Mouse (Mus musculus): ENCODE data around the gene Cox6b2.
A peak's percentile ranks its signal among the peaks of the same experiment; 100 is the strongest.

Cox6b2 gene

DNA sequence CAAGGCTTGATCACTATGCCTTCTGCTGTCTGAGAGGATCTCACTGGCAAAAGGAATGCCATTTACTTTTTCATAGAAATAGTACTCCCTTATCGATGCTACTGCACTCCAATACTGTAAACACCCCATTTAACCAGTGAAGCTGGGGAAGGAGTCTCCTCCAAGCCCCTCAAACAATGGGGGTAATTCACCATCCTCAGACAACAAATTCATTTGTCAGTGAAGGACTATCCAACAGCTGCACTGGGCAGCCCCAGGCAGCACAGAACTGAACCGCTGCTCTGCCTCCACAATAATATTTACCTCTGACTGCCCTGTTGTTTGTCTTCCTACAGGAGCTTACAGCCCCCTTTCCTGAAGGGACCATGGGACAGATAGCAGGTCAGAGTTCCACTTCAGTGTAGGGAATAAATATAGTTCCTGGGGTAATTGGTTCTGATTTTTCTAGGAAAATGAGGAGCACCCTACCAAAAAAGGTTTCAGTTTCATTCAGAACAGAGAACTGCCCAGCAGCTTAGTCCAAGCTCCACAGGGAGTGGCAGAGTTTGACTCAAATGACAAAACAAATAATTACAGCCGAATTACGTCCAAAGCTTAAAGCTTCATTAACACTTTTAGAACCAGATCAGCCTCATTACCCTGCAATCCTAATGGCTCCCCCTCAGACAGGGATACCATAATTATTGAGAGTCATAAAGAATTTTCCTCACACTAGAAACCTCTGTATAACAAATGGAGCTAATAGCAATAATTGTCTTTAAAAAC lies 12.2 kb upstream of the Cox6b2 start:
- DNase-seq (ENCODE audit: low spot score in 2 of 2), result no peak

DNA sequence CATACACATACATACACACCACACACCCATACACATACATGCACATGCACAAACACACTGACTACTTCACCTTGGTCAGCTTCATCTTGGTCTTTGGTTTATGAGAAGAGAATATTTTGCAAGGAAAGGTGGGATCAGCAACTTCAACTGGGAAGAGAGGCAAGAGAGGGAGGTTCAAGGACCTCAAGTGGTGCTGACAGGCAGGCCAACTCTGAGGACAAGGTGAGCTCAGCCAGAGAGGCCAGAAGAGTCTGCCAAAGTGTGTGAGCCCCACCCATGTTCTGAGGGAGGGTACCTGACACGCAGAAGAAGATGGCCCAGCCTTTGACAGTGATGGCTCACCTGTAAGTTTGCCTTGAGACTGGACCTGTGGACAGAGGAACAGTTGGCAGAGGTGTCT lies 6.8 kb upstream of the Cox6b2 start:
- no peak for DNase-seq (ENCODE audit: low spot score in 2 of 2)

DNA sequence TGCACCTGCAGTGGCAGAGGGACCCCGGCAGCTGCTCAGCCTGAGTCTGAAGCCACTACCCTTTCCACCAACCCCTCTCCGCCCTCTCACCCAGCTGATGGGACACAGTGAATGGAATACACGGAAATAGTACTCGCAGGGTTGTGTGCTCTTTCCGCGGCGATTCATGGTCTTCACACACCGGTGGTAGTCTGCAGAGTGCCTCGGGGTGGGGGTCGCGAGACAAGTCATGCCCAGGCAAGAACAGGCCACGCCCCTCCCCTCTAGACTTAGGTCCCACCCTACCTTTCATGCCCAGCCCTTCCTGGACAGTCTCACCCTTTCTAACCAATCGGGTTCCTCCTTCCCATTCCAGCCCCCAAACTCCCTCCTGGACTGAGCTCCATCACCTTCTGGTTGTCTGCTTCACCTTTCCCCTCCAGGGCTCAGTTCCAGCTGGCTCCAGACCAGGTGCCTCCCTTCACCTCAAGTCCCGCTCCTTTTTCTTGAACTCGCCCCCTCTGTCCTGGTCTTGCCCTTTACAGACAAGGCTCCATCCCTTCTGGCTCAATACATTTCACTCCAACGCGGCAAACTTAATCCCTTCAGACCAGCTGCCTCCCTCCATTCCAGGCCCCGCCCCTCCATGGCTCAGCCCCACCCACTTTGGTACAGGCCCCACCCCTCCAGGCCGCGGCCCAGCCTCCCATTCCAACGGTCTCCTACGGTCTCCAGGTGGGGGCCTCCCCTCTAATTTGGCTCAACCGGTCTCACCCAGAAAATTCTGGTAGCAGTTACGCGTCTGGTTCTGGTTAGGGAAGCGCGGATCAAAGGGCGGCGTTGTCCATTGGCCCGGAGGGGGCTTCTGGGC lies 698 bp downstream of the Cox6b2 start:
- peak; percentile 18 to 19 for DNase-seq (ENCODE audit: low spot score in 2 of 2)

DNA sequence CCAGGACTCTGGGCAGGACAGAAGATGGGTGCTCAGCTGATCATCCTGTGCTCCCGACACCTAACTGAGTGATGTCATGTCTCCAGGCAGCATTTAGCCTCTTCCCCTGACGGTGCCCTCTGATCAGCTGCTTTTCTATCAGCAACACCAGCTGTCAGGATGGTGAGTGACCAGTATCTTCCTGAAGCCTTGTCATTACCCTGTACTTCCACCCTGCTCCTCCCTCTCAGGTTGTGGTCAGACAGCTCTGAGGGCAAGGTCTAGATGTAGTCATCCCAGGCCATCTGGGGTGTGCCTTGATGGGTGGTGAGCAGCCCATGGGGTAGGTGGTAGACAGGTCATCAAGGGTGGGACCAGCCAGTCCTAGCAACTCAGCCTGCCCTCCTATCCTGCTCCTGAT lies 3.7 kb downstream of the Cox6b2 start:
- DNase-seq (ENCODE audit: low spot score in 2 of 2), result no peak

DNA sequence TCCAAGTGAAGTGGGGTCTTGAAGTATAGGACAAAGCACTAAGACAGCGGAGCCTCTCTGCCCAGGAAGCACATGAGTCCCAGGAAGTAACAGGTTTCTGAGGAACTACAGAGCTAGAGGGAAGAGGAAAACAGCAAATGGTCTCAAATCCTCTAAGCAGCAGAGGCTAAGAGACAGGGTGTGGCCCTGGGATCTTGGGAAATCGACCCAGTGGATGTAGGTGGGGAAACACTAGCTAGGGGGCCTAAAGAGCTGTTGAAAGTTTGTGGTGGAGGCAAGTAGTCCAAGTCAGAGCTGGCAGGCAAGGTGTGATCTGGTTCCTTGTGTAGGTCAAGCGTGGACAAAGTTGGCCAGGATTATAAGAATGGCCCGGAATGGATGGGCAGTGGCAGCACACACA lies 4.6 kb downstream of the Cox6b2 start:
- no peak for DNase-seq (ENCODE audit: low spot score in 2 of 2)

DNA sequence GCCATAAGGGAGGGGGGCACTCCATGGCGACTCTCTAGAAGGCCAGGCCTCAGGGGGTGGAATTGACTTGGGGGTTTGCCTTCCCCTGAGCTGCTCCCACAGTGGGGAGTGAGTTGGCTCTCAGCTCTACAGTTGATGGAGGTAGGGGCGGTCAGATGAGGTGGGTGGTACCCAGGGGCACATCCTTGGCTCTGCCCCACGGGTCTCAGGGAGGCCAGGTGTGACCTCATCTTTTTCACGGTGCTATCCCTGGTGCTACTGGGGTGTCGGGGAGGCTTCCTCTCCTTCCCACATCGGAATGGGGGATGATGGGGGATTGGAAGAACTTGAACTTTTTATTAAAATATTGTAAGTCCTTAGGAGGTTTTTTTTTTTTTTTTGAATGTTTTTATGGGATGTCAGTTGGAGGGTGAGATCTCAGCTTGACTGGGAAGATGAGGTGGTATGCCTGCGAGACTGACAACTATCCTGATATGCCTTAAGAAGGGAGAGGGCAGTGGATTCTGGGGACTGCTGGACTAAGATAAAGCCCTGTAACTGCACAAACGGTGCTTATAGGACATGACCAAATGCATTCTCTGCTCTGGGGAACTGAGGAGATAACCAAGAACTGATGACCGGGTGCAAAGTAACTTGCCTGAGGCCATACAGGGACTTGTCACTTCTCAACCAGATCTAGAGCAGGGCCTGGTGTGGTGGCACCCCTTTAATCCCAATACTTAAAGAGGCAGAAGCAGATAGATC lies 5.6 kb downstream of the Cox6b2 start:
- DNase-seq (ENCODE audit: low spot score in 2 of 2), result no peak

DNA sequence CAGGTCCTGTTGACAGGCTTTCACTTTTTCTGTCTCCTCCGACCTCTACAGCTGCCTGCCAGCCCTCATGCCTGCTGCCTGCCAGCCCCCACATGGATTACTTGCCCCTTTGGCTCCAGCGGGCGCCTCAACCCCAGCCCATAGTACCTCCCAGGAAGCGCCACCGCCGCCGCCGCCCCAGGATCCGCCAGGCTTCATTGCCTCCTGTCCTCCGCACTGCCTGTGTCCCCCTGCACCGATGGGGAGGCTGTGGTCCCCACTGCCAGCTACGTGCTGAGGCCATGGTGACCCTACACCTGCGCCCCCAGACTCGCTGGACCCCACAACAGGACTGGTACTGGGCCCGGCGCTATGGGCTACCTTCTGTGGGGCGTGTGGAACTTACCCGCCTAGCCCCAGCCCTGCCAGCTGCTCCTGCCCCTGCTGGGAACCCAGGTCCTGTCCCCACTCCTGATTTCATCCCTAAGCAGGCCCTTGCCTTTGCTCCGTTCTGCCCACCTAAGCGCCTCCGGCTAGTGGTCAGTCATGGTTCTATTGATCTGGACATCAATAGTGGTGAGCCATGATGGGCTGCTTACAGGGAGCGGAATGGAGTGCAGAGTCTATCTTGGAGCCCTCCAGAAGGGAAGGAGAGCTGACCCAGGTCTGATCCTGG lies 6.4 kb downstream of the Cox6b2 start:
- DNase-seq (ENCODE audit: low spot score in 2 of 2), result no peak

DNA sequence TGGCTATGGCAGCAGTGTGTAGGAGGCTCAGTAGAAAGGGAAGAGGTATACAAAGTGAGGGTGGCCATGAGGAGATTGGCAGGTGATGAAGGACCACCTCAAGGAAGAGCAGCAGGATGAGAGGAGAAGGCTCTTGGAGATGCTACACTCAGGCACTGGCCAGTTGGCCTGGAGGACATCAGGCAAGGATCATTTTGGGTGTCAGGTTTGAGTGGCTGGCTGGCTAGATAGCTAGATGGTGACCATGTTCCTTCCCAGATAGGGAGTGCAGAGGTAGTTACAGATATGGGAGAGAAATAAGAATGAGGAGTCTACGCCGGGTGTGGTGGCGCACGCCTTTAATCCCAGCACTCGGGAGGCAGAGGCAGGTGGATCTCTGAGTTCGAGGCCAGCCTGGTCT lies 8.0 kb downstream of the Cox6b2 start:
- no peak for DNase-seq (ENCODE audit: low spot score in 2 of 2)

DNA sequence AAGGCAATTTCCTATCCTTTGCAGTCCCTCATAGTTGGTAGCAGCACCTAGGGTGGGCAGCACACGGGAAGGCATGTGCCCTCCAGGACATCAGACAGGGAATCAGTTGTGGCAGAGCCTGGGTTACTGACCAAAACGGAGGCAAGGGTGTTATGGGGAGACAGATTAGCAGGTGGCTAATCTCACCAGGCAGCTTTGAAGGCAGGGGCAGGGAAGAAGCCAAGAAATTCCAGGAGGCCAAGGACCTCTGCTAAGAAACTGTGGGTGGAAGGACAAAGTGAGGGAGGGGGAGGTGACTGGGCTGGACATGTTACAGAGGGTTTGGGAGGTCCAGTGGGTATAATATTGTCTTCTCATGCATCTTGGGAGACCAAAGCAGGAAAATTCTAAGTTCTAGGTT lies 9.5 kb downstream of the Cox6b2 start:
- DNase-seq (ENCODE audit: low spot score in 2 of 2), result no peak

DNA sequence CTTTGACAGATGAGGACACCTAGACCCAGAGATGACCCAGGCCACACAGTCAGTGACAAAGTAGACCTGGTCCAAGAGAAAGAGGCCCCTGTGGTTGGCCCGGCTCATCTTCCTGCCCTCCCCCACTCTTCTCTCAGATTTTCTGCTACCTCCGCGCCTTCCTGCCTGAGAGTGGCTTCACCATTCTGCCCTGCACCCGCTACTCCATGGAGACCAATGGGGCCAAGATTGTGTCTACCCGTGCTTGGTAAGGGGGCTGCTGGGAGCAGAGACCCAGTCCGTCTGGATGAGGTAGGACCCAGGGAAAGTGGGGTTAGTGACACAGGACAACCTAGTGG lies 10.4 kb downstream of the Cox6b2 start:
- no peak for DNase-seq (ENCODE audit: low spot score in 2 of 2)

DNA sequence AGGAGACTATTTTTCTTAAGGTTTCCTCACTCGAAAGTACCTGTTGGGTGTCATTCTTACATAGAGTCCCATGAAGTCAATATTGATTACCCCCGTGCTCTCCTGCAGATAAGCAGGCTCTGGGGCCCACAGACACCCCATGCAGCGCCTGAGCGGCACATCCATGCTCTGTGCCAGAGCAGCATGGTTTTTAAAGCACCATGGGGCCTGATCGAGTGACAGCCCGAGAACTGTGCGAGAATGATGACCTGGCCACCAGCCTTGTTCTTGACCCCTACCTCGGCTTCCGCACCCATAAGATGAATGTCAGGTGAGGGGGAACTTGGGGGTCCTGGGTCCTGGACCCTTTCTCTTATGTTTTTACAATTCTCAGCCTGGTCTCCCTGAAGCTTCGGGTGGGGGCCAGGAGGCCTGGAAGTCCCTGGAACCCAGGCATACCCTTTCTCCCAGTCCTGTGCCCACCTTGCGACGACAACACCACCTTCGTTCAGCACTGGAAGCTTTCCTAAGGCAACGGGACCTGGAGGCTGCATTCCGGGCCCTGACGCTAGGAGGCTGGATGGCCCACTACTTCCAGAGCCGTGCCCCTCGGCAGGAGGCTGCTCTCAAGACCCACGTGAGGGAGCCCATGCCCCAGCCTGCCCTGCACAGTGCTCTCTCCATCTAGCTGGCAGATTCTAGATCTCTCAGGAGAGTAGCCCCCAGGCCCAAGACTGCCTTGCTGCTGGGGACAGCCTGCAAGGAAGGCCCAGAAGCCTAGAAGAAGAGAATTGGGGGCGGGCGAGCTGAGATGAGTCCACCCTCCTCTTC lies 11.0 kb downstream of the Cox6b2 start:
- no peak for DNase-seq (ENCODE audit: low spot score in 2 of 2)

DNA sequence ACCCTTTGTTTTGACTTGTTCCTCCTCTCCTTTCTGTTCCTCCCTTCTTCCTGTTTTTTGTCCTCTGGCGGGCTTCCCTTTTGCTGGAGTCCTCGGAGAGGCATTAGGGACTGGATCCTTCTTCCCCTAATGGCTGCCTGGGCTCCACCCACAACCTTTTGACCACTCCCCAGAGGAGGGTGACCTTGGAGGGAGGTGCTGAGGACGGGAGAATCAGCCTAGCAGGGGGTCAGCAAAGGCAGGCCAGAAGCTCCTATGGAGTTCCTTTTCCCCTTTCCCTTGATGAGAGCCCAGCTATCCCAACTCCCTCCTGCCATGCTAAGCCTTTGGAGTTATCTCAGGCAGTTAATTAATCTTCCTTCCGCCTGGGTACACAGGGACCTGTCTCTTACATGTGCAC lies 11.7 kb downstream of the Cox6b2 start:
- peak; percentile 22 to 44 for DNase-seq (ENCODE audit: low spot score in 2 of 2)

DNA sequence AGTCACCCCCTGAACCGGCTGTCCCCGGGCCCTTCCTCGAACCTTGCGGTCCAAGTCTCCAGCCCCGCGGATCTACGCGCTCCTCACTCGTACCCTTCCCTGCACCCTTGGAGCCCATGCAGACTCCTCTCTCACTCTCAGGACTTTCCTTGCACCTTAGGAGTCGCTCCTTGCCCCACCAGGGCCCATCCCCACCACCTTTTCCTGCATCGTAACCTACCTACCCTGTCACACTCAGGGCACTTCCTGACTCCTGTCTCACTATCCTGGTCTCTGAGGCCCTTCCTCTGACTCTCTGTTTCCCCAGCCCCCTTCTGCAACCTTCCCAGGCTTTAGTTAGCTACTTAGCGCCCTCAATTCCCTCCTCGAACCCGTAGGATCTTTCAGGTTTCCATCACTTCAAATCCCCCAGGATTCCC lies 12.6 kb downstream of the Cox6b2 start:
- no peak for DNase-seq (ENCODE audit: low spot score in 2 of 2)

DNA sequence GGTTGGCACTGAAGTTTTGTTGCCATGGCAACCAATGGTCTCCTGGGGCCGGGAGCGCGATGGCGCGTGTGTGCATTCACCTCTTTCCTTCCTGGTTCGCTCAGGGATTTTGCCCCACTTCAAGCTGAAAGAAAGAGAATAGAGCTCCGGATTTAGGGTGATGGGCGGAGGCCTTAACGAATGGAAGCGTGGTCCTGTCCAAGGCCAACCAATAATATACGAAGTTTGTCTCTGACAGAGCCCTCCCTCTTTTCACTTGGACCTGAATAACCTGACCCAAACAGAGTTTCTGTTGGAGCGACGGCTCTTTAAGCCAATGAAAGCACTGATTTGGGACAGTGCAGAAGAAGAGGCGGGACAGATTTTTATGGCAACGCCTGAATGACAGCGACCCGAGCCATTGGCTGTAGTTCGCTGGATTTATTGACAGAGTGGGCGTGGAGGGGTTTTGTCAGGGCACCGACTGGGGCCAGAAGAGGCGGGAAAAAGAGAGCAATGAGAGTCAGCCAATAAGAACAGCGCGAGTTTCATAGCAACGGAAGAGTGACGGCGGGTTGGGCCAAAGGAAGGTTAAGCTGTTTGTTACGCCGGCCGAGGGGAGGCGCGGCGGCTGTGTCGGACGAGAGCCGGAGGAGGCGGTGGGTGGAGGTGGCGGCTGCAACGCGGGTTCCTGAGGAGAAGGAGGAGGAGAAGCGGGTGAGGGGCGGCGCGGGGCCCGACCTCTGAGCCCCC lies 13.2 kb downstream of the Cox6b2 start, which contains the start of gene Kmt5c:
Kmt5c (plus strand) TSS at position 572 of the 732 bp plus-strand sequence.
- DNase-seq (ENCODE audit: low spot score in 2 of 2), result peak; percentile 99

DNA sequence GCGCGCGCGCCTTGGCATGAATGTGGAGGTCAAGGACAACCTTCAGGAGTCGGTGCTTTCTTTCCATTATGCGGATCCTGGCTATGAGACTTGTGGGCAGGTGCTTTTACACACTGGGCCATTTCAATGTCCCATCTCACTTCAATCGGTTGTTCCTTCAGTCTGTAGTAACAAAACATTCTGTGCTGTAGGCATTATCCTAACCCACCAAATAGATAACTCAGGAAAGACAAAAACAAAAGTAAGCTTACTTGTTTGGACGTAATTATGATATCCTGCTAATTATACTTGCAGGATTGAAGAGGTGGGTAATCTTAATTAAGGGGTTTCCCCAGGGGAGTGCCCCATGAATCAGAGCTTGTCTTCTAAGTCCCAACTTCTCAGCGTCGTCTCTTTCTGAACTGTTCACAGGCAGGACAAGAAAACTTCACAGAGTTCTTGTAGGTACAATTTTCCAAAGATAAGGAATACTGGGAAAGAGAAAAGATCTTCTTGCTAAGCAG lies 13.8 kb downstream of the Cox6b2 start:
- no peak for DNase-seq (ENCODE audit: low spot score in 2 of 2)

DNA sequence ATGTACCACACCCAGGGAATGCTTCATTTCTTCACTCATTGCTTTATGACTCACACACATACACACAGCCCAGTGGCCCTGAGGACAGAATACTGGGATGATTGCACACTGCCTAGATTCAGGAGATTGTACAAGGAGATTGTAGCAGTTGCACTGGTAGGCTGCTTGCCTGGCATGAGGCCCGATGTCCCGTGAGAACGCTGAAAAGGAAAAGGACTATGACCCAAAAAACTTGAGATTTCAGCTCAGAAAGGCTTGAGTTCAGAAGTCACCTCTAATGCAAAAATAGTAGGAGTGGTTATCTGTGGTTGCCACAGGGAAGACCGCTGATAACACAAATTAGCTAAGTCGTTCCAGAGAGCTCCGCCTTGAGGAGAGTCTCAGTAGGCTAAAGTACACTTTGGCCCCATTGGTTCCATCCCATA lies 19.9 kb downstream of the Cox6b2 start:
- no peak for DNase-seq (ENCODE audit: low spot score in 2 of 2)

DNA sequence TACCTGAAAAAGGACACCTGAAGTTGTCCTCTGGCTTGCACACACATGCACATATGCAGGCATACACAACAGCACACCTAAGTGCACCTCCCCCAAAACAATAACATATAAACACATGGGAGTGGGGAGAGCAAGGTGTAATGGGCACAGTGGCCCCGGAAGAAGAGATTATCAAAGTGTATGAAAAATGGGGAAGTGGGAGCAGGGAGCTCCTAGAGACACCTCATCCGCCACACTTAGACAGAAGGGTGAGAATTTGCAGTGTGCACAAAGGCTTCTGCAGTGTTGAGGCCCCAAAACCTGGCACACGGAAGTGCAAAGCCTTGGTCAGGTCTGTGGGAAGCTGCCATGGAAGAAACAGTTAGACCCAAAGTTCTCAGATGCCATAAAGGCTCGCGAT lies 21.8 kb downstream of the Cox6b2 start:
- DNase-seq (ENCODE audit: low spot score in 2 of 2), result no peak

DNA sequence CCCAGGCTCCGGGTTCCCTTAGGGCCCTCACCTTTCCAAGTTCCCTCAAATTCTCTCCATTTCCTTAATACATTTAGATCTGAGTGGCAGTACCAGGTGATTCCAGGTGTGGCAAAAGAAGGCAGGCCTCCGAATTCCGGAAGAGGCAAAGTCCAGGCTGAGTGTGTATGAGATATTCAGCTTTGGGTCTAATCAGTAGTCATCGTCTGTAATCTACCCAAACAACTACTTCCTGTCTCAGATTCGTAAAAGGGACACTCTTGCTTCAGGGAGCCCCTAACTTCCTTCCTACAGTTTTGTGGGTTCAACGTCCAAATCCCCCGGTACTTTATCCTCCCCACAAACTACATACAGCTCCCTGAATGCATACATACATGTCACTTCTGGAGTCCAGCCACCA lies 27.7 kb downstream of the Cox6b2 start, which contains the start of gene Tmem150b:
Tmem150b (minus strand) TSS at position 81 of the 400 bp plus-strand sequence.
- no peak for DNase-seq (ENCODE audit: low spot score in 2 of 2)

DNA sequence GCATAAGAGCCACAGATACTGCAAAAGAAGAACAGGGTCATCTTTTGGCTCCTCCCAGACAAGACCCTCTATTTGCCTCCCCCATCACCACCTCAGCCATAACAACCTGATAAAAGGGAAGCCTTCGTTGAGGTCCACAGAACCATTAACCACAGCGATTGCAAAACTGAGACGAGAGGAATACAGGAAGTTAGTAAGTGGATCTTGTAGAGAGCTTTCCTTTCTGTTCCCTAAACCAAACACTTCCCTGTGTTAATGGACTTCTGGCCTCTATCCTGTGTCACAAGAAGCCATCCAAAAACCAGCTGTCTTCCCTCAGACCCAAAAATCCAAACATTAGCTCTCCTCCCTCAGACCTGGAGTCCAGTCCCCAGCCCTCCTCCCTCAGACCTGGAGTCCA lies 28.5 kb downstream of the Cox6b2 start:
- no peak for DNase-seq (ENCODE audit: low spot score in 2 of 2)

DNA sequence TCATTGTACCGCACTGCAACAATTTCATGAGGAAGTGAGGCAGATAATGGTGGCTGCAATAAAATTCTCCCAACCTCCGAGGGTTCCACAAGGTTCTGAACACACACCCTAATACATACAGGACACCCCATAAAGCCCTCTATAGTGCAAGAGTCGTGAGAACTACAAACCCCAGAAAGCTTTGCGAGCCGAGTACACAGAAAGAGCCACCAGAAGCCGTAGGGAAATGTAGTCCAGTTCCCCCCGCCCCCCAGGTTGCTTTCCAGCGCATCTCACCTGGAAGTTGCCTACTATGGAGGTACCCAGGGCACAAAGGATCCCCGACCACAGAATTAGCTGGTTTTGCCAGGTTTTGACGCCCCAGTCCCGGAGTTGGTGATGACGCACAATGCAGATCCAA lies 29.4 kb downstream of the Cox6b2 start:
- no peak for DNase-seq (ENCODE audit: low spot score in 2 of 2)

Measured in frontal cortex, postnatal 10 days (tissue).